23 mouse cellular contexts compared by ENCODE assay signal in genomic region chr9:104413021-104413420, GRCm38 (mm10).
"Had no signal": no experiment of that assay in that cellular context is flagged by ENCODE, and none has a peak within 500 bp of the region (broad histone marks: within the 10 kb centered on the region; RNA-seq: fewer than 3 reads in every experiment).

No protein-coding gene starts in this region.

- H3K36me3 ChIP-seq: heart, embryonic 13.5 days; heart, embryonic 15.5 days; hindbrain, embryonic 13.5 days; hindbrain, embryonic 15.5 days; limb, embryonic 13.5 days; limb, embryonic 15.5 days; liver, embryonic 12.5 days had no signal

- H3K4me2 ChIP-seq: heart, embryonic 11.5 days; heart, embryonic 13.5 days; heart, embryonic 15.5 days; hindbrain, embryonic 13.5 days; hindbrain, embryonic 15.5 days; limb, embryonic 13.5 days; limb, embryonic 15.5 days; liver, embryonic 12.5 days had no signal

- H3K9ac ChIP-seq: forebrain, postnatal 0 days; heart, embryonic 13.5 days; heart, embryonic 15.5 days; hindbrain, embryonic 13.5 days; hindbrain, embryonic 15.5 days; limb, embryonic 13.5 days; limb, embryonic 15.5 days; liver, embryonic 12.5 days; liver, embryonic 14.5 days had no signal

- H3K9me3 ChIP-seq: heart, embryonic 13.5 days; heart, embryonic 15.5 days; hindbrain, embryonic 13.5 days; hindbrain, embryonic 15.5 days; limb, embryonic 13.5 days; limb, embryonic 15.5 days; liver, embryonic 12.5 days had no signal

- ATAC-seq: forebrain, postnatal 0 days; hindbrain, postnatal 0 days; intestine, embryonic 16.5 days; liver, embryonic 12.5 days had no signal

- H3K4me3 ChIP-seq: heart, embryonic 13.5 days; heart, embryonic 15.5 days; hindbrain, embryonic 13.5 days; hindbrain, embryonic 15.5 days; limb, embryonic 13.5 days; limb, embryonic 15.5 days; liver, embryonic 12.5 days had no signal

- DNase-seq: forebrain, postnatal 0 days; gastrocnemius, postnatal 14 days; gastrocnemius, postnatal 36 days; heart, adult 18-20 months; heart, postnatal 14 days; heart, postnatal 36 days; kidney, adult 11 months; kidney, adult 2 months; kidney, postnatal 25 days; layer of hippocampus, adult 9-11 months; layer of hippocampus, postnatal 36 days; left cerebral cortex, postnatal 4 days had no signal

- H3K27ac ChIP-seq: heart, embryonic 13.5 days; heart, embryonic 15.5 days; hindbrain, embryonic 13.5 days; hindbrain, embryonic 15.5 days; hindbrain, postnatal 0 days; limb, embryonic 13.5 days; limb, embryonic 15.5 days; liver, embryonic 12.5 days; liver, embryonic 14.5 days had no signal

- H3K27me3 ChIP-seq: hindbrain, embryonic 15.5 days had no signal
